Mouse (Mus musculus) kidney, adult 11 months (tissue): ENCODE data around the gene Ptpn4.

Source experiments
- DNase-seq: peaks from one replicate; pipeline ENCODE4 v3.0.0; 2022

The Ptpn4 gene

DNA sequence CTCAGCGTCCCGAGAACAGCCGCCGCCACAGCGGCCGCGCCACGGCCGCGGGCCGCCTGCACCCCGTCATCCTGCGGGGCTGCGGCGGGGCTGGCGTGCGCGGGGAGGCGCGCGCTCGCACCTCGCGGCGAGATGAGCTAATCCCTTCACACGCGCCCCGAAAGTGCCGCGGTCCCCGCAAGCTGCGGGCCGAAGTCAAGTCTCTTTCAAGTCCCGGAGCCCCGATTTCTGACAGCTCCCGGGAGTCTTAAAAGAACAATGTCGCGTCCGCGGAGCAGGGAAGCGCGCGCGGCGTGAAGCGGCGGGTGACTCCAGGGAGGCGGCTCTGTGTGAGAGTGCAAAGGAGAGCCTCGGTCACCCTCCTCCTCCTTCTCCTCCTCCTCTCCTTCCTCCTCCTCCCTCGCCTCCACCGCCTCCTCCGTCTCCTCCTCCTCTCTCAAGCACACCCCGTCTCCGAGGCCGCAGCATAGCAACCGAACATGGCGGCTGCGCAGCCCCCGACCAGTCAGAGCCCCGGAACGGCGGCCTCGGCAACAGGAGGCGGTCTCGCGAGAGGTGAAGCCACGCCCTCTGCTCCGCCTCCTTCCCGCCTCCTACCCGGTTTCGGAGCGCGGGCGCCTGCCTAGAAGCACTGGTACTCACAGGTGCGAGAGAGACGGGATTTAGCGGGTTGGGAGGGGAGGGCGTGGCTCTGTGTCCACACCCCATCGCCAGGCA, at the start of gene Ptpn4:
TSS of gene Ptpn4 (minus strand) at position 579 of the 717 bp plus-strand sequence.
- DNase-seq, result peak; percentile 99

DNA sequence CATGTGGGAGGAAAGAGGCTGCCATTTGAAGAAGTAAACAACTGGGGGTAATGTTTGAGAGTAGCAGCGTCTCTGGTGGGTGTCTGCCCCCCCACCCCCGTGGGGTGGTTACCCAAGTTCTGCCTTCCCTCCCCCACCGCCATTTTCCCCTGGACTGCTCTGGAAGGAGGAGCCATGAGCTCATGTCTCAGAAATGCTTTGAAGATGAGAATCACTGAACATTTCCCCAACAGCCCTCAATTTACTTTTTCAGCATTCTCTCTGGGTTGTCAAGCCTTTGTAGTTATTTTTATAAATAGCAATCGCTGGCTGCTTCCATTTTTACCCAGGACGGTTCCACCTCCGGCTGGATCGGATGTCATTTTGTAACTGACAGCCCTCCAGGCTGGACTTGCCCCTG, 48.9 kb upstream of the Ptpn4 start:
- DNase-seq, result no peak

DNA sequence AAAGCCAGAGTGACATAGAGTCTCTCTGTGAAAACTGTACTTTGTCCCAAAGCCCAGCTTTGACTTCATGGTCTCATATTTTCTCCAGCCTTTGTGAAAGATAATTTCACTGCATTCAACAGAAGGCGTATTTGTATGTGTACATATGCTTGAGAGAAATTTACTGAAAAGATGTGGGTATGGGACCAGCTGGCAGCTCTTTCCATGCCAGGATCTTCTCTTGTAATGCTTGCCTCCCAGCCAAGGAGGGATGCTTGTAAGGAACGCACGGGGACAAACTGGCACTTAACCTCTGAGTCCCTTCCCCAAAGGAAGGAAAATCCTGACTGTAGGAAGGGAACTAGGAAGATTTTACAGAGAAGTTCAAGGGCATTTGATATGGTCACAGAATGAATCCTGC, 46.9 kb upstream of the Ptpn4 start:
- DNase-seq, result no peak

DNA sequence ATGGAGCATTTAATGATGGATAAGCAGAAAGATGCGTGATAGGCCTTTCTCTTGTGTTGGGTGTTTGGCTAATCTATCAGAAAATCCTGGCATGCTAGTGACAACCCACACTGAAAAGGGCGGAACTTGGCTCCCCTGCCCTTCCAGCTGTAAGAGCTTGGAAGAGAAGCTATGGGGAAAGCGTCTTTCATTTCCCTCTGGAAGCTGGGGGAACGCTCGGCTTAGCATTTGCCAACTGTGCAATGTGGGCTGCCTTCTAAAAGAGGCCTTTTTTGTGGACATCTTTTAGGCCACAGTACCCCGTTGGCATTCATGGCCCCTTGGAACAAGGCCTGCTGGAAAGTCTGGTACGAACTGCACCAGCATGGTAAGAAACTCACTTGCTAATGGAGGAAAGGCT, 41.5 kb upstream of the Ptpn4 start:
- DNase-seq, result no peak

DNA sequence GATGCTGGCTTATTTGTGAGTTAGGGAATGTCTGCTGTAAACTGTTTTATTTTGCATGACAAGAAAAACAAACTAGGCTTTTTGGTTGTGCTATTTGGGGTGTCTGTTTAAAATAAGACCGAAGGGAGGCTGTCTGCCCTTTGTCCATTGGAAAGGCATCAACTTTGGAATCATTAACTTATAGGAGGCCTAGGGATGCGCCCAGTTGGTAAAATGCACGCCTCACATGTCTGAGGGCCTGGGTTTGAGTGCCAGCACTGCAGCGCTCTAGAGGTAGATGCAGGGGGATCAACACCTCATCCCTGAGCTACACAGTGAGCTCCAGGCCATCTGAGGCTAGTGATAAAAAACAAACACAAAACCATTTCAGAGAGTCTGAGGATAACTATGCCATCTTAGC, 40.1 kb upstream of the Ptpn4 start:
- peak; percentile 38 for DNase-seq

DNA sequence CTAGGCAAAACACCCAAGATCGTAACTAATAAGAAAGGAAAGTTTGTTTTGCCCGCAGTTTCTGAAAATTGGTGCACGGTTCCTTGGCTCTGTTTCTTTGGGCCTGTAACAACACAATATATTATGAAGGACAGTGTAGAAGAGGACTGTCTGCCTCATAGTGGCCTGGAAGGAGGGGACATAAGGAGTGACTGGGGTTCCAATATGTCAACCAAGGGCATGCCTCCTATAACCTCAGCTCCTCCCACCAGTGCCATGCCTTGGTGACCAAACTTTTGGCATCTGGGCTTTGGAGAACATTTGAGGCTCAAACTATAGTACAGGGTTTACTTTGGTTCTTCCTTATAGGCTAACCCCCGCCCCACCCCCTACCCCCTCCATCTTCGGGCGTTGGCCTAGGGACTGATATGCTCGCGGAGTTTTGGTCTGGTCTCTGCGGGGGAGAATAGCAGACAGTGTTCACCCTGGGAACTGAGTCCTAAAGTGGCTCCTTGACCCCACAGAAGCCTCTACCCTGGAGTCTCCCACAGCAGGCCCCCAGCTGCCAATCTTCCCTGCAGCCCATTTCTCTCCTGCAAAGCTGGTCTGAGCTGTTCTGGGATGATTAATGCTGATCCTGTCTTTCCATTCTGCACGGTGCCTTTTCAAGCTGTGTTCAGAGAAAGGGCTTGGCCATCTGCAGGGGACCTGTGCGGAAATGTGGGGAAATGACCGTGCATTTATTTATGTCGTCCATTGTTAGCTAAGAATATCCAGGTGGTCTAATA, 31.2 kb upstream of the Ptpn4 start:
- no peak for DNase-seq

DNA sequence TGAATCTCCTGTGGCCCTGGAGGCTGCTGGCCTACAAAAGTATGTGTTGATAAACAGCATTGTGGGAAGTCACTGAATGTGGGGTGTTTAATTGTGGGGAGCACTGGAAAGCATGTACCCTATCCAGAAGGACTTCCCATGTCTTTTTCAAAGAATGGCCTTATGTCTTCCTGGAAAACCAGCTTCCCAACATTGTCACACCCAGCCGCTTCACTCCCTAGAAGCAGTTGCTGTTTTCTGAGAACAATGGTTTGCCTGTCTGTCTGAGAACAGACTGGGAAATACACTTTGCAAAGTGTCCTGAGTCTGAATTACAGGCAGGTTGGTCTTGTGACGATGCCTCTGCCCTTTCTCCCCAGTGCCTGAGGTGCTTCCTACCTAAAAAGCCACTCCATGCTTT, 29.9 kb upstream of the Ptpn4 start:
- no peak for DNase-seq

DNA sequence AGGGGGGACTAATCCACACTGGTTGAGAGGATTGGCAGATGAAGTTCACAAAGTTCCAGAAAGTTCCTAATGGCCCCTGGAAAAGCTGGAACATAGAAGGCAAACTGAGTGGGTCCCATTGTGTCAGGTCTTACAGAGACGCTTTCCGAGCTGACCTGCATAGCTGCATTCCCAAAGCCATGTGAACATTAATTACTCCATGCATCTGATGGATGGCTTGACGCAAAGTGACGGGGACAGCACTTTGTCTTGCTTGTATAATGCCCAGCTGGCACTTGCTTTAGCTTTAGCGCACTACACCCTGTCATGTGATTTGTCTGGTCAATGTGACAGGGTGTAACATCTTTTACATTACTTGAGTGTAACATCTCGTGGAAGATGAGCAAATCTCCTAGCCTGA, 27.9 kb upstream of the Ptpn4 start:
- DNase-seq, result no peak

DNA sequence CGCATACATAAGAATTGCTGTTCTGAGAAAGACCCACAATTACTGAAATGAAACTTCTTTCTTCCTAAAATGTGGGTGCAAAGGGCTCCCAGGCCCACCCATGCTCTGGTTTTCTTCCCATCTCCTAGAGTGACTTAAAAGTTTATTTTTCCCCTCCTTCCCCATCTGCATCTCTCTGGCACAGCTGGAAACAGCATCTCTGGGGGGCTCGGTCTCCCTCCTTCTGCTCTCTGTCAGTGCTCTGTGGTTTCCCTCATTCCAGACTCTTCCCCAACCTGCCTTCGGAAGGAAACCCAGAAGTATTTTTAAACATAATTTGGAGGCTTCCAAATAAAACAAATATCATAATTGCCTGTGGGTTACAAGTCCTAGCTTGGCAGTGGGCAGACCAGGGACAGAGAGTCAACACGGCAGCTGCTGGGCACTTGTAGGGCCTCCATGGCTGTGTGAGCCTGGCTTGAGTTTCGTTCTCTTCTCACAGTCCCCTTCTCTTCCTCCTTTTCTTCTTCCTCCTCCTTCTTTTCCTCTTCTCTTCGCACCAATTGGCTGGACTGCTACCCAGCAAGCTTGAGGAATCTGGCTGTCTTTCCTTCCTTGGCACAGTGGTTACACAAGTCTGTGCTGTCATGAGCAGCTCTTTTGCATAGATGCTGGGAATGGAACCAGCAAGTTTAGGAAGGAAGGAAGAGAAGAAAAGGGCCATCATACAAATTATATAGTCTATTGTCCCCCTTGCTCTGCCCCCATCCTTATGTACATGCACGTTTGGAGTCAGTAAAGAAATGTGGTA, 26.3 kb upstream of the Ptpn4 start:
- no peak for DNase-seq

DNA sequence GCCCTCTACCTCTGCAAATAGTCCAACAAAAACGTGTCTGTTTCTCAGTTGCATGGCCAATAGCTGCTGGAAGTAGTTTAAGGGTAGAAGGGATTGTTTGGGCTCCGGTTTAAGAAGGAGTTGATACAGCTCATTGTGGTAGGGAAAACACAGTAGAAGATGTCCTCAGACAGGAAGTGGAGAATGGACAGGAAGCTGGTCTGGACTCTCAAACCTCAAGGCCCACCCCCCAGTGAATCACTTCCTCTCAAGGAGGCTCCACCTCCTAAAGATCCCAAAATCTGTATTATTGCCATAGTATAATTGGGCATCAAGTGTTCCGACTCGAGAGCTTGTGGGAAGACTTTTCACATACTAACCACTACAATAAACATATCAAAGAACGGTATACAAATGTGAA, 22.2 kb upstream of the Ptpn4 start:
- DNase-seq, result no peak

DNA sequence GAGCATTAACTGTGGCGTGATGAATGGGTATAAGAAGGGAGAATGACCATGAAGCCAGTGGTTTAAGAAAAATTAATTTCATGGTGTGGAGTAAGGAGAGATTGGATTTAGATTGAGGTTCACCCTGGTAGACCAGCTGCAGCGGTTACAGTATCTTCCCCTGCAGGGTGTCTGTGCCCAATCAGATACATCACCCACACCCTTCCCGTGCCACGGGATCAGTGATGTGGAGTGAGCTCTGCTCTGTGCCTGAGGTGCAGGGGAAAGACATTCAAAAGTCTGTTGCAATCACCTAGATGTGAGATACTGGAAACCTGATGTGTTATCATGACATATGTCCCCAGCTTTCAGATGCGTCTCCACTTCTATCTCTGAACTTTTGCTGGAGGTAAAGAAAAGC, 15.6 kb upstream of the Ptpn4 start:
- DNase-seq, result no peak

DNA sequence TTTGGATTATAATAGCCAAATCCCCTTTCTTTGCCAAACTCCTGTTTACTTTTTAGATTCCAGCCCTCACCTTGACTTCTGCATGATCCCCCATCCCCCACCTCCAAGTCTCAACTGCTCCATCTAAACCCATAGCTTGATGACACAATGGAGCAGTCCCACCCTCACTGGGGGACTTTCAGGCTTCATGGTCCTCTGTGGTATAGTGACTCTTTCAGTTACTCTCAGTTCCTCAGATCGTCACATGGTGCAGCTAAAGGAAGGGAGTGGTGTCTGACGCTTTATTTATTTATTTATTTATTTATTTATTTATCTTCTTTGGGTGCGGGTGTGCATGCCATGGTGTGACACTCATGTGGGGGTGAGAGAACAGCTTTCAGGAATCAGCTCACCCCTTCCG, 14.9 kb upstream of the Ptpn4 start:
- no peak for DNase-seq

DNA sequence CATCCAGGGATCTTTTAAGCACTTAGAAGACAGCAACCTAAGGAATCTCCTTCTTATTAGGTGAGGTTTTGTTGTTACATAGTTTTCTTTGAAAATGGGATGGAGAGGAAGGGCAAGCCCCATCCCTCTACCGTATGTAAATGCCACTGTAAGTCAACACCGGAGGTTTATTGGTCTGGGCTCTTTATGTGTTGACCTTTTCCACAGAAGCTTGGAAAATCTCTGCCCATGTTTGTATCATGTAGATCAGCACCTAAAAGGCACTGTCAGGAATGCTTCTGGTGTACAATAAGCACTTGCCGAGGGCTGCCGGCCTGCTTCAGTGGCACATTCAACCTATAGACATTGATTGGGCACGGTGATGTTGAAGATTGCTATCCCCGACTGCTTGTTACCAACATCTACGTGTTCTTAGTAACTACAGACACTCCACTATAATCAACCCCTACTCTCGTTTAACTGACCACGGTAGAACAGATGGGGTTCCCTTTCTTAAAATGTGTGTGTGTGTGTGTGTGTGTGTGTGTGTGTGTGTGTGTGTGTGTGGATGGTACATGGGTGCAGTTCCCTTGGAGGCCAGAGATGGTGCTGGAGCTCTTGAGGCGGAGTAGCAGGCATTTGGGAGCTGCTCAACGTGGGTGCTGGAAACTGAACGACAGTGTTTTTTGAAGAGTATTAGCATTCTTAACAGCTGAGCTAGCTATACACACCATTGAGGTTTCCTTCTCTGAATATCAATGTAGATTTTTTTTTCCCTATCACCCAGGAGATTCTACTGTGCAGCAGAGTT, 11.9 kb upstream of the Ptpn4 start:
- no peak for DNase-seq

DNA sequence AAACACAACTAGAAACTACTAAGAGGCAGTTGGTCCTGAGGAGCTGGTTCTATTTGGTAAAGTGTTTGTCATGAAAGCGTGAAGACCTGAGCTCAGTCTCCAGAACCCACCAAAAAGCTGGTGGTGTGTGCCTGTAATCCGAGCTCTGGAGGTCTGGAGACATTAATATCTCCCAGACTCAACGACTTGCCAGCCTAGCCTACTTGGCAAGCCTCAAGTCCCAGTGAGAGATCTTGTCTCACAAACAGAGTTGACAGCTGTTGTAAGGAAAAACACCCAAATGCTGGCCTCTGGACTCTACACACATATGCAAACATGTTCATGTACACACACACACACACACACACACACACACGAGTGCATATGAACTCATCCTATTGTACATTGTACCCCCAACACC, 7.9 kb upstream of the Ptpn4 start:
- no peak for DNase-seq

DNA sequence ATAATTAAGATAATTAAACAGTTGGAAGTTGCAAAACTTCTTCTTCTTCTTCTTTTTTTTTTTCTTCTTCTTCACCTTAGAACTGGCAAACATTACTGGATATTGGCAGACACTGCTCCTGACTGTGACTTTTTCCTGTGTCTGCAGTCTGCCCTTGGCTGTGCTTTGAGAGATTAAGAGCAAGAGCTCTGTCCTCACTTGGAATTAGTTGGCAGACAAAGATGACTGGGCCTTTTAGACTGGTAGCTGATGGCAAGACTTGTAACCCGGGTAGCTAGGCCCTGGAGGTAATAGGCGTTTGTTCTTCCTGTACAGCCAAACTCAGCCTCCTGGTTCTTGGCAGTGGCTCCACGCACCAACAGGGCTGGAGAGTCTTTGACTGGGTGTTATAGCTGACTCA, 5.7 kb upstream of the Ptpn4 start:
- DNase-seq, result no peak

DNA sequence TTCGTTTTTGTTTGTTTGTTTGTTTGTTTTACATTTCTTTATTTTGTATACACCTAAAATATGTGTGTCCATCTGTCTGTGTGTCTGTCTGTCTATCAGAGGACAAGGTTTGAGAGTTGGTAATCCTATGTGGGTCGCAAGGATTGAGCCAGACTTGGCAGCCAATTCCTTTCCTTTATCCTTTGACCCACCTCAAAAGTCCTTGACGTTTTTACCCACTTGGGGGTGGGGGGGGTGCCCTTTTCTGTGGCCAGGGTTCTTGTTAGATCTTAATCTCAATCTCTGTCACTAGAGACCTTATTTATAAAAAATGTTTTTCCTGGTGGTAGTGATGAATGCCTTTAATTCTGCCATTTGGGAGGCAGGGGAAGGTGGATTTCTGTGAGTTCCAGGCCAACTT, 828 bp upstream of the Ptpn4 start:
- no peak for DNase-seq

DNA sequence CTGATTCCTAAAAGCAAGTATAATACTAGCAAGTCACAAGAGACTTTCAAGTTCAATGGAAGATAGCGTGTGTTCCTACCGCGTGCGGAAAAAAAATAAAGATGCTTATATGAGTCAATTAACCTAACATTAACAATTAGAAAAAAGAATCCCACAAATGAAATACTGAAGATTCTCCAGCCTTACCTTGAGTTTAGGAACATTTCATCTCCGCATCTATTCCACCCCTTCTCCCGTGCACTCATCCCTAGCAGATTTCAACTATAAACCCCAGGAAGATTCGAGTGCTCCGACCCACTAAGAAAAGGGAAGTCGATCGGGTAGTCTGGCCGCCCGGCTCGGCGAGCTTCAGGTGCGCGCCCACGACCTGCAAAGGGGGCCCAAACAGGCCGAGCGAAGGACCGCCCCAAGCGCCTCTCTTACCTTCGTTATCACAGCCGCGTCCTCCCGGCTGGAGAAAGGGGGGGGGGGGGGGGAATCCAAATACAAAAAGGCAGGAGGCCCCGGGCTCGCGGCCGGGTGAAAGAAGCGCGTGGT, 866 bp downstream of the Ptpn4 start:
- peak; percentile 19 for DNase-seq

DNA sequence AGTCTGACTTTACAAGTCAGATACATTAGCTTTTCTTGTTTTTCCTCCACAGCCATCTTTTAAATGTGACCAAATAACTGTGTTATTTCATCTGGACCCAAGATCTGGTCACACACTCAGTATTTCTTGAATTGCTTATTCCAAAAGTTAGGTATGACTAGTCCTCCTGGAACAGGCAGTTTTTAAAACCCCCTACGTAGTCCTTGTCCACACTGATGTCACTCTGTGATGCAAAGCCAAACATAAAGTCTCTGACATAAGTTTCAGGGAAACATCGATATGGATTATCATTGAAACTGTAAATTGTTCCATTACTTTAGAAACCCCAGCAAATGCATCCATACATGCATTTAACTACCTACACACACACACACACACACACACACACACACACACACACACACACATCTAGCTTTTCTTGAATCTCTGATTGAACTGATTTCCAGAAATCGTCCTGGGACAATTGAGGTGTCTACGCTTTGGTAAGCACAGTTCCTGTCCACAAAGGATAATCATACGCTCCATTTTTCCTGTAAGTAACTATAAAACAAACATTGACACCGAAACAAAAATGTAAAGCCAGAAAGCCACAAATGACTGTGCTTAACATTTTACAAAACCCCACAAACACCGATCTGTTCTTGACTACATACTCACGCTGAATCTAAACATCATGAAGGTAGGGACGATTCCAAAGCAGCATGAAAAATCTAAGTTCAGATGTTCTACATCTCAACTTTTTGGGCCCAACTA, 1.5 kb downstream of the Ptpn4 start:
- DNase-seq, result no peak

DNA sequence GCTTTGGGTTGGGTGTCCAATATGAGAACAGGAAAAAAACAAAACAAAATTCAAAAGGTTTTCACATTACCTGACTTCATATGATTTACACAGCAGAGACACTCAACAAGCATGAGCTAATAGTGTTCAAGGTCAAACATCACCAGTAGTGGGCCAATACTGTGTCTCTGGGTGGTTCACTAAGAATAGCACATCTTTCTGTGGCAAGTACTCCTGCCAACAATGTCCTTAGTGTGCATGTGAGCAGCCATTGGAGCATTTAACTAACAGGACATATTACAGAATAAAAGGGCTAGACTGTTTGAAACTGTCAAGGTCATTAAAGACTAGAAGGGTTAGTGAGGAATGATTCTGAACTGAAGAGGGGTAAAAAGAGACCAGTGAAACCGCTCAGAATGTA, 9.3 kb downstream of the Ptpn4 start:
- peak; percentile 21 for DNase-seq

DNA sequence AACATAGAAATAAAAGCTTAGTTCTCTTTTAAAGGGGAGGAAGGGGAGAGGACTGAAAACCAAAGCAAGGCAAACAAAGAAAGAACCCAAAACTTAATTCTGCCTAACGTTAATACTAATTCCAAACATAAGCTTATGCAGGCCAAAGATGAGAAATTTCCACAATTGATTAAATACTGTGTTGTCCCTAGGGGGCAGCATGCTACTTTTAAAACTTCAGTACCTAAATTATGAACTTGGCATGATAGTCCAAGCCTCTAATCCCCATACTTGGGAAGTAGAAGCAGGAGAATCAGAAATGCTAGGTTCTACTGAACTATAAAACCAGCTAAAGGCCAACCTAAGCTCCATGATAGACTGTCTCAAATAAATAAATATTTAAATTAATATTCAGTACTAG, 18.7 kb downstream of the Ptpn4 start:
- no peak for DNase-seq

DNA sequence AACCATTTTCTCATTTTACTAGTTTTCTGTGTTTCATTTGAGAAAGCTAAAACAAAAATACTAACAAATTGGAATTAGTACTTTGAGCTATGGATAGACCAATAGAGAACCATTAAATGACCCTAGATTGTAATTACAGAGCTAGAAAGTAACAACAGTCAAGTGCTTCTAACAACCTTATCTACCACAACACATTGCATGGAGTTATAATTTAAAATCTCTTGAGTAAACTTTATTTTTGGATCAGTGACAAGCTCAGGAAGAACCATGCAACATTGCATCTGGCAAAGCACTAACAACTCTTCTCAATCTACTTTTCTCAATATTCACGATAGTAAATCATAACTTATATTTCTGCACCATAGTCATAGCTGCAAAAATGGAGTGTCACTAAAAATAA, 29.7 kb downstream of the Ptpn4 start:
- no peak for DNase-seq

DNA sequence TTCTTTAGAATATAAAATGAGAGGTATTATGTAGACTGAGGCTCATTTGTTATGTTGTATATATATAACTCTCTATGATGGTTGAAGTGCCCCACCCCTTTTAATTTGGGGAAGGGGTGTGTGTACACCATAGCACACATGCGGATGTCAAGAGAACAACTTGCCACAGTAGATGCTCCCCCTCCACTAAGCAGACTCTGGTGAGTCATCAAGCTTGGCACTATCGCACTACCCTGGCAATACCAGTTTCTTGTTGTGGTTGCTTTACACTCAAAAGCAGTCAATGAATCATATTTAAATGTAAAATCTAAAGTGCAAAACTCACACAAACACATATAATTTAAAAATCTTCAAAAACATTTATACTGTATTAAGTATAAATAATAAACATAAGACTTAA, 31.4 kb downstream of the Ptpn4 start:
- DNase-seq, result no peak
